Comparison of ENCODE assay signal across 8 mouse cellular contexts in genomic region chr6:13678349-13678748, GRCm38 (mm10). TPM values are rescaled to one million over a fixed set of nuclear protein-coding genes. Genes with fewer than 3 reads are reported as not detected.
DNase-seq lines count a peak whose midpoint lies in the region; ATAC-seq and TF ChIP-seq lines count a peak whose summit lies in the region.

No protein-coding gene starts in this region.

- DNase-seq in heart, postnatal 36 days = no peak
- peak; percentile 58 for DNase-seq in ES-E14 (ENCODE audit: low read depth, low spot score)
- DNase-seq in adrenal gland, adult 2 months = no peak
- no peak for DNase-seq in right cerebral cortex, postnatal 10 days (ENCODE audit: low spot score in 2 of 2)
- DNase-seq in adrenal gland, postnatal 14 days = no peak

- H3K4me3 ChIP-seq in heart, embryonic 14.5 days (ENCODE audit: control insufficient read depth in 1 of 2, insufficient read depth in 1 of 2, low read depth in 1 of 2, low read length in 2 of 2) = peak overlapping the region; percentile 55 to 83
- peak overlapping the region; percentile 31 to 52; a peak in 3 of 4 replicates for H3K4me3 ChIP-seq in ES-E14 (ENCODE audit: insufficient read depth in 1 of 2, low read depth in 1 of 2, low read length in 2 of 2, poor library complexity in 1 of 2, severe bottlenecking in 1 of 2)
- peak overlapping the region; percentile 99 for H3K4me3 ChIP-seq in forebrain, embryonic 16.5 days (replicated peaks; ENCODE audit: low read length)
- H3K4me3 ChIP-seq in liver, embryonic 15.5 days (replicated peaks) = peak overlapping the region; percentile 90

- H3K9ac ChIP-seq in heart, embryonic 14.5 days (ENCODE audit: low read length) = peak overlapping the region; percentile 62
- H3K9ac ChIP-seq in ES-E14 (ENCODE audit: insufficient read depth, low read depth, low read length, poor library complexity, severe bottlenecking) = no peak overlapping the region
- H3K9ac ChIP-seq in forebrain, embryonic 16.5 days (replicated peaks; ENCODE audit: low read depth, low read length) = peak overlapping the region; percentile 54
- H3K9ac ChIP-seq in liver, embryonic 15.5 days = peak overlapping the region; percentile 36; the same call in 1 of the 2 replicates

- no peaks in the 10 kb centered on the region for H3K36me3 ChIP-seq in heart, embryonic 14.5 days (ENCODE audit: control insufficient read depth, insufficient read depth, low read length)
- H3K36me3 ChIP-seq in ES-E14 (ENCODE audit: control insufficient read depth, insufficient read depth, low read length, poor library complexity, severe bottlenecking) = no peaks in the 10 kb centered on the region
- H3K36me3 ChIP-seq in forebrain, embryonic 16.5 days (ENCODE audit: control insufficient read depth, insufficient read depth) = no peaks in the 10 kb centered on the region
- no peaks in the 10 kb centered on the region for H3K36me3 ChIP-seq in liver, embryonic 15.5 days (replicated peaks)

- in situ Hi-C loops in ES-E14 (cut with MboI; ENCODE audit: low sequenced_read_pairs in 2 of 2, unreplicated experiment in 2 of 2) = no loop called here

- no peaks in the 10 kb centered on the region for H3K27me3 ChIP-seq in heart, embryonic 14.5 days (ENCODE audit: control insufficient read depth, insufficient read depth, low read length)
- no peaks in the 10 kb centered on the region for H3K27me3 ChIP-seq in forebrain, embryonic 16.5 days (replicated peaks; ENCODE audit: control insufficient read depth, insufficient read depth, low read length)
- H3K27me3 ChIP-seq in liver, embryonic 15.5 days = no peaks in the 10 kb centered on the region

- peak overlapping the region; percentile 43 to 94; a peak in 3 of 4 replicates for H3K27ac ChIP-seq in heart, embryonic 14.5 days (replicated peaks in 1 of 2; ENCODE audit: control insufficient read depth in 1 of 2, insufficient read depth in 1 of 2, low read depth in 2 of 2, low read length in 2 of 2)
- peak overlapping the region; percentile 56 for H3K27ac ChIP-seq in ES-E14 (ENCODE audit: insufficient read depth, low read depth, low read length, poor library complexity, severe bottlenecking)
- H3K27ac ChIP-seq in forebrain, embryonic 16.5 days (ENCODE audit: low read length) = no peak overlapping the region
- peak overlapping the region; percentile 53; the same call in 1 of the 2 replicates for H3K27ac ChIP-seq in liver, embryonic 15.5 days (replicated peaks)

- ATAC-seq in heart, embryonic 14.5 days (ENCODE audit: insufficient number of reproducible peaks, insufficient read depth, low FRiP score, low read depth) = no peak
- no peak for ATAC-seq in forebrain, embryonic 16.5 days
- ATAC-seq in liver, embryonic 15.5 days (ENCODE audit: insufficient read depth) = no peak

- peaks cover 2 to 10% of the 10 kb centered on the region in 2 experiments; a peak in 3 of 4 replicates for H3K4me1 ChIP-seq in heart, embryonic 14.5 days (ENCODE audit: control insufficient read depth in 2 of 2, insufficient read depth in 2 of 2, low read length in 2 of 2)
- H3K4me1 ChIP-seq in ES-E14 (ENCODE audit: control insufficient read depth in 2 of 2, insufficient read depth in 2 of 2, low read length in 2 of 2, poor library complexity in 1 of 2) = no peaks in the 10 kb centered on the region
- H3K4me1 ChIP-seq in forebrain, embryonic 16.5 days (replicated peaks; ENCODE audit: control insufficient read depth, insufficient read depth, low read length) = peaks cover 5% of the 10 kb centered on the region; the same call in 1 of the 2 replicates
- H3K4me1 ChIP-seq in liver, embryonic 15.5 days (replicated peaks) = peaks cover 11% of the 10 kb centered on the region

- peak overlapping the region; percentile 78 for H3K4me2 ChIP-seq in heart, embryonic 14.5 days (ENCODE audit: low read length)
- peak overlapping the region; percentile 76 for H3K4me2 ChIP-seq in forebrain, embryonic 16.5 days (ENCODE audit: low read length)
- peak overlapping the region; percentile 88 for H3K4me2 ChIP-seq in liver, embryonic 15.5 days

- intact Hi-C loops in heart, postnatal 36 days (cut with DNase I) = no loop called here

- WGBS in heart, embryonic 14.5 days = 23% methylated on average over 5 of the region's 5 CpGs
- 17% methylated on average over 5 of the region's 5 CpGs for WGBS in forebrain, embryonic 16.5 days
- WGBS in liver, embryonic 15.5 days (ENCODE audit: insufficient replicate concordance) = 27% methylated on average over 5 of the region's 5 CpGs

- H3K9me3 ChIP-seq in heart, embryonic 14.5 days (ENCODE audit: control insufficient read depth, low read length) = no peaks in the 10 kb centered on the region
- H3K9me3 ChIP-seq in ES-E14 (ENCODE audit: control insufficient read depth, insufficient read depth, low read depth, low read length) = no peaks in the 10 kb centered on the region
- H3K9me3 ChIP-seq in forebrain, embryonic 16.5 days (ENCODE audit: control insufficient read depth, low read length) = no peaks in the 10 kb centered on the region
- H3K9me3 ChIP-seq in liver, embryonic 15.5 days (replicated peaks) = no peaks in the 10 kb centered on the region

TF ChIP-seq in ES-E14, 5 proteins besides CTCF, POLR2A, EP300 and RAD21:
- TF ChIP-seq ZC3H11A (IDR thresholded peaks at IDR 0.05; ENCODE audit: borderline replicate concordance, low read depth, low read length) = no peak
- peak; percentile 69 for TF ChIP-seq ZNF384 (IDR thresholded peaks at IDR 0.05; ENCODE audit: low read depth, low read length)

RNA-seq across cellular contexts. Expression of gene Bmt2, which starts 0.6 kb away (rescaled TPM):
- polyA plus RNA-seq in heart, embryonic 14.5 days (2014; fragmentation: Nextera tagmentation; extraction: Ambion mirVana) = 22.8 and 23.4 TPM in 2 replicates
- total RNA-seq in heart, postnatal 36 days (2021) = 10 to 100 TPM; 11.6 to 13.1 TPM
- total RNA-seq in ES-E14 (2012; rRNA removed) = 16.5 and 19.0 TPM in 2 replicates
- 30.8 and 33.0 TPM in 2 replicates for polyA plus RNA-seq in forebrain, embryonic 16.5 days (2015; fragmentation: Nextera tagmentation; extraction: Ambion mirVana)
- polyA plus RNA-seq in liver, embryonic 15.5 days (2015; fragmentation: Nextera tagmentation; extraction: Ambion mirVana) = 3.1 and 3.4 TPM in 2 replicates
- 10 to 100 TPM; 11.2 to 13.8 TPM for total RNA-seq in adrenal gland, adult 2 months (2021)
- 0.48 and 0.62 TPM in 2 replicates for polyA plus RNA-seq in adrenal gland, adult 2 months (2012; rRNA removed)
- total RNA-seq in adrenal gland, postnatal 14 days (2021) = 10.2 and 13.6 TPM in 2 replicates

Comparison
In these comparisons a context has a peak if more than half of its experiments do, and no peak if none do; other contexts are left out.
1. H3K4me3 ChIP-seq: peak in every context shown above with its lines; median percentile 99 in forebrain, embryonic 16.5 days; 90 in liver, embryonic 15.5 days; 69 in heart, embryonic 14.5 days; 42 in ES-E14.